Mouse (Mus musculus) hematopoietic multipotent progenitor cell, adult 10-12 weeks (in vitro differentiated cells): Measurements from ENCODE around the gene Cntn4. TPM values are rescaled to one million over a fixed set of nuclear protein-coding genes. Genes with fewer than 3 reads are reported as not detected.

Experiments used
- polyA plus RNA-seq: library from polyadenylated mRNA; stranded (reverse); fragments of >175 nt; gene quantifications from 2 replicates; pipeline ENCODE4 v1.2.3, GENCODE M21; 2012; ENCODE audit warnings: low replicate concordance

Gene Cntn4
- not detected in 2 replicates for polyA plus RNA-seq

DNA sequence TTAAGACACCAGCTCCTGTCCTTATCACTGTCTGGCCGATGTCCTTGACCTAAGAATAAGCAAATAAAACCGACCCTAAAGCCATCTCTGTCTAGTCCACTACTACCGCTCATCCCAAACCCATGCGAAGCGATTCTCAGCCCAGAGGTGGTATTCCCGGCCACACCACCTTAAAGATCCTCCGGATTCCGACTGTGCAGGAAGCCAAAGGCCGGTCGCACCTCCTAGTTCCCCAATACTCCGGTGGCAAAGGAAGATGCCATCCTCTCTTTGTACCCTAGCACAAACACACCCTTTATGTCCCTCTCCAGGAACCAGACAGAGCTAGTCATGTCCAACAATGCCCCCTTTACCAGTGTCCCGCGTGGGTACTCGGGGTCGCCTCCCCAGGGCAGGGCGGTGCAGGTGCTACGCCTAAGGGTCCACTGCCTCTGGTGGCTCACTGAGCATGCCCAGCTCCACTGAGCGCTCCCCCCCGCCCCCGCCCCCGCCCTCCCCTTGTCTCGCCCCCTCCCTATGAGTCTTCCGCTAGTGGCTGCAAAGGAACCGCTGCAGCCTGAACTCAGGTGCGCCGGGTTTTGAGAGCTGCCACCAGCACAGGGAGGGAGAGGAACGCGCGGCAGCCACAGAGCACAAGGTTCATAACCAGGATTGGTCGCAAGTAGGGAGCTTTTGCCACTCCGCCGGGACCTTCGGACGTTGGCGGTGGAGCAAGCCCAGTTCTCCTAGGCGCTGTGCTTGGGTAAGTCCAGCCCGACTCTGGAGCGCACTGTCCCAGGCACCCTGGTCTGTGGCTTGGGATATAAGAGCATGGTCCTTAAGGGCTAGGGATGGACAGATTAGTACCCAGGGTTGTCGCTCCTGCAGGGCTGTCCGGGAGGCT, at the start of gene Cntn4:
Gene Cntn4, plus strand, starts transcription at position 512 of the 883 bp plus-strand sequence.

